Mouse (Mus musculus) right cerebral cortex, postnatal 25 days (tissue): ENCODE data around the gene Mrpl27.
A peak's percentile ranks its signal among the peaks of the same experiment; 100 is the strongest.
"Not testable (repeated sequence)": the region's sequence is repeated elsewhere in the genome, so short reads cannot be mapped to it uniquely, and the experiment has no call there.

Experiments
- DNase-seq: peaks from one replicate; pipeline ENCODE4 v3.0.0; 2022

Mrpl27 gene

DNA sequence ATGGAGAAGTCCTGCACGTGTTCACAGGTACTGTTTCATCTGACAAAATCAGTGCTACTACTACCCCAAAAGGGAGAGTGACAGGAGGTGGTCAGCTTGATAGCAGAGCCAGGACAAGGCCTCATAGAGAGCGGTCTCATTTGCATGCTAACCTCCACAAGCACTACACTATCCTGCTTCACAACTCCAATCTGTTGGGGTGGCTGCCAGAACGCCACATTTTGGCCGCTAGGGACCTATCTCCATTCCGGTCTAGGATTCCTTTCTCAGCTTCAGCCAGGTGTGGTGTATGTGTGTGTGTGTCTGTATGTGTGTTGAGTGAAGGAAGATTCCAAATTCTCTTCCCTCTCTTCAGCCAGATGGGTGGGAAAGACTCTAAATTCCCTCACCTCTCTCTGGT, 21.9 kb downstream of the Mrpl27 start:
- no peak for DNase-seq

- DNase-seq = no peak
Measured at GRCm38 (mm10) chr11:94676308-94676707, 22.7 kb downstream of the Mrpl27 start.

DNA sequence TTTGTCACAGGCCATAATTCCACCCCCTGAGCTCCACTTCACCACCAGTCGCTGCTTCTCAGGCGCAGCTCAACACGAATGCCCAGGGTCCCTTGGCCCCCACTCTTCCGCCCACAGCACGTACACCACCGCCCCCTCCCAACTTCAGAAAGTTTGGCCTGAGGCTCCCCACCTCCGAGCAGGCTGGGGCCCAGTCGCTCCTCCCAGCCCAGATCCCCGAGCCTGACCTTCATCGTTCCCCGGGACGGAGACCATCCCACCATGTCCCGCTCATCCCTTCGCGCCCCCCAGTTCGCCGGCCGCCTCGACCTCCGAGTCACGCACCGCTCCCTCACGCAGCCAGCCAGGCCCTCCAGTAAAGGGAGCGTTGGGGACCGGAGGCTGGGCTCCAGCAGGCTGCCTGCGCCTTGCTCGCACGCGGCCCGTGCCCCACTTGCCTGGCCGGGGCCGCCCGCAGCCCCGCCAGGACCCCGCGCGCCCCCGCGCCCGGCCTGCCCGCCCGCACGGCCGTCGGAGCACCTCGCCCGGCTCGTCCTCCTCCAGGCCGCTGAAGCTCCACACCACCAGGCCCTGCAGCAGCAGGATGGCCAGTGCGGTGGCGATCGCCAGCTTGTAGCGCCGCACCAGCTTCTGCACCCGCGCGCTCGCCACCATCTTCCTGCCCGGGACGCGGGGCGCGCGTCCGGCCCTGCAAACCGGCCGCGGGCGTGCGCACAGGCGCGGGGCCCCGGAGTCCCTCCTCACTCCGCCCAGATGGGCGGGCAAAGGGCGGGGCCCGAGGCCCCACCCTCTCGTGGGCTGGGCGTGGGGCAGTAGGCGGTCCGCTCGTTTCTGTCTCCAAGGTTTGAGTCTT, 23.4 kb downstream of the Mrpl27 start, which contains the start of gene Xylt2:
Gene Xylt2 (minus strand): TSS at position 762 of the 853 bp plus-strand sequence.
- DNase-seq = peak; percentile 91

GRCm38 (mm10) chr11:94677607-94678145, 24.1 kb downstream of the Mrpl27 start:
- DNase-seq = no peak

GRCm38 (mm10) chr11:94680639-94681038, 27.1 kb downstream of the Mrpl27 start:
- DNase-seq = no peak

DNA sequence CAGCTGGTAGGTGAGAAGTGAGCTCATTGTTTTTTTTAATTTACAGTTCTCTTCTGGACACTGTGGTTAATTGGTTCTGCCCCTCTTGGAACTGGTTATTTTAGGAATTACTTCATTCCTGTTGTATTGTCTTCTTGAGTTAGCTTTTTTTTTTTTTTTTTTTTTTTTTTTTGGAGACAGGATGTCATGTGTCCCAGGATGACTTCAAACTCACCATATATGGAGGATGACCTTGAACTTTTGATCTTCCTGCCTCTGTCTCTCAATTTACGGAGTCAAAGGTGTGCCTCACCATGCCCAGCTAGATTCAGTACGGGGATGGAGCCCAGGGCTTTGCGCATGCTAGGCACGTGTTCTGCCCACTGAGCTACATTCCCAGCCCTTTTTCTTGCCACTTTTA, 28.1 kb downstream of the Mrpl27 start:
- no peak for DNase-seq

DNA sequence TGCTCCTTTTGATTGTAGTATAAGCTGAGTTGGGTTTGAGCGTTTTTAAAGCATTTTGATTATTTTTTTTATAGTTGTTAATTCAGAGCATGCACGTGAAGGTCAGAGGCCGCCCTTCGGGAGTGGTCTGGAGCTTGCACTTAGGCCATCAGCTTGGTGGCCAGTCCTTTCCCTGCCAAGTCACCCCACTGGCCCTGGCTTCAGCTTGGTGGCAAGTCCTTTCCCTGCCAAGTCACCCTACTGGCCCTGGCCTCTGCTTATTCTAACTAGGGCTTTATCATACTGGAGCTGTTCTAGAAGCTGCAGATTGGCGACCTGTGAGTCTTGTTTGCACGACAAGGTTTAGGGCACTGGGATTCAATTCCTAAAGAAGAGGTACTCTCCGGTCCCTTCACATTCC, 28.9 kb downstream of the Mrpl27 start:
- no peak for DNase-seq

DNA sequence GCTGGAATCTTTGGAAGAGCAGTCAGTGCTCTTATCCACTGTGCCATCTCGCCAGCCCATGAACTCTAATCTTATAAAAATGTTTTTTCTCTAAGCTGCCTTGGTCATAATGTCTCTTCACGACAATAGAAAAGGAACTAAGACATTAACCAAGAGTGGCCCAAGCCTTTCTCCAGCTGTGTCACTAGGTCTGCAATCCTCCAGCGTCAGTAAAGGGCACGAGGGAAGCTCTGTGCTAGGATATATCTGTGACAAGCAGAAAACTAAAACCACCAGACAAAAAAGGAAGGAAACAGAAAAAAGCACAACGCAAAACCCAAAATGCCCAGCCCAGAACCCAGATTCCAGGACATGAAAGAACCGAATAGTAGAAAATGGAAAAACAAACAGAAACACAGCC, 33.6 kb downstream of the Mrpl27 start:
- no peak for DNase-seq

DNA sequence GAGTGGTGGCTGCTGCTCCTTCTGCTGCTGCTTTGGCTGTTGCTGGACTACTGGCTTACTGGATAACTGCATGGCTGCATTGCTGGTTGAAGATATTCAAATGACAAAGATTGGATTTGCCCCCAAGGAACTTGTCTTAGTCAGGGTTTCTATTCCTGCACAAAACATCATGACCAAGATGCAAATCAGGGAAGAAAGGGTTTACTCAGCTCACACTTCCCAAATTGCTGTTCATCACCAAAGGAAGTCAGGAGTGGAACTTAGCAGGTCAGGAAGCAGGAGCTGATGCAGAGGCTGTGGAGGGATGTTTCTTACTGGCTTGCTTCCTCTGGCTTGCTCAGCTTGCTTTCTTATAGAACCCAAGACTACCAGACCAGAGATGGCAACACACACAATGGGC, 38.9 kb downstream of the Mrpl27 start:
- DNase-seq = not testable (repeated sequence)

GRCm38 (mm10) chr11:94695508-94695907, 41.9 kb downstream of the Mrpl27 start:
- no peak for DNase-seq

DNA sequence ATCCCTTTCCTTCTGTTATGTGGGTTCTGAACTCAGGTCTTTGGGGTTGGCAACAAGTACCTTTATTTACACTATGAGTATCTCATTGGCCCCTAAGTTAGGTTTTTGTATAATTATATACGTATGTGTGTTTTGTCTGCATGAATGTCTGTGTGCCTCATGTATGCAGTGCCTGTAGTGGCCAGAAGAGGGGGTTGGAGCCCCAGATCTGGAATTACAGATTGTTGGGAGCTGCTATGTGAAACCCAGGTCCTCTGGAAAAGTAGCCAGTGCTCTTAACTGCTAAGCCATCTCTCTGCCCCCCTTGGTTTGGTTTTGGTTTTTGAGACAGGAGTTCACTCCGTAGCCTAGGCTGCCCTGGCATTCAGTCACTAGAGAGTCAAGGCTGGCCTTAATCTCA, 43.6 kb downstream of the Mrpl27 start:
- DNase-seq = no peak

DNA sequence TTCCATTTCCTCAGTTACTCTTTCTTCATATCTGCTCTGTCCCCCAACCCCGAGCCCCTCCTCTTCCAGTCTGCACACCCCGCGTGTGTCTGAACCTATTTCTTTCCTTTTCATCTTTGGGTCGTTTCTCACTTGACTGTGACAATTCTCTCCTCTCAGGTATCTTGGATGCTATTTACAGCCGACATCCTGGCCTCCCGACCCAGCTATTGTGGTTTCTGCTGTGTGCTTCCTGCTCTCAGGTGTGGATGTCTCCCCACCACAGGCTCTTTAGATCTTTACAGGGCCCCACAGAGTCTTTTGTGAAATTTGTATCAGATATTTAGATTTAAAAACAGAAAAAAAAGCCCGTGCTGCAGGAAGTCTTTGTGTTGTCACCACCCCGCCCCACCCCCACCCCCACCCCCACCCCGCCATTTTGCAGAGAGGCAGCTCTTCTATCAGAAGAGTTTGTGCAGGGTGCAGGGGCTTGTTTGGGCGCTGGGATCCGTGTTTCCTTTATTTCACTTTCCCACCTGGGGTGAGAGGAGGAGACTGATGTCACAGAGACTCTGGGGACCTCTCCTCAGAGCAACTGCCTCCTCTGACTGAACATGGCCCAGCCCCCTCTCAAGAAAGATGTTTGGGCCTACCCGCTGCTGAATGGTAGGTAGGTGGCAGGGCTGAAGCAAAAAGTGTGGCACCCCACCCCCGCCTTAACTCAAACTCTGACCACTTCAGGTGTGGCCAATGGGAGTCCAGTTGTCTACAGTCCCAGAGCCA, 44.3 kb downstream of the Mrpl27 start:
- no peak for DNase-seq

- no peak for DNase-seq
Measured at GRCm38 (mm10) chr11:94699399-94699798, 45.8 kb downstream of the Mrpl27 start.

- DNase-seq = no peak
Measured at GRCm38 (mm10) chr11:94701401-94702215, 48.0 kb downstream of the Mrpl27 start.

- DNase-seq = no peak
Measured at GRCm38 (mm10) chr11:94702216-94702610, 48.6 kb downstream of the Mrpl27 start.

GRCm38 (mm10) chr11:94704020-94704419, 50.5 kb downstream of the Mrpl27 start:
- no peak for DNase-seq

GRCm38 (mm10) chr11:94704472-94704871, 50.9 kb downstream of the Mrpl27 start, which contains the start of gene Gm11541:
Gene Gm11541 (minus strand): TSS chr11:94704499.
- DNase-seq = no peak
